Mouse (Mus musculus): ENCODE measurements around the gene Npas4. TPM values are rescaled to one million over a fixed set of nuclear protein-coding genes. Genes with fewer than 3 reads are reported as not detected.
"Not testable (repeated sequence)": the region's sequence is repeated elsewhere in the genome, so short reads cannot be mapped to it uniquely, and the experiment has no call there.

Npas4 gene
- 1 to 10 TPM; 4.8 to 5.0 TPM for total RNA-seq (2021)
- long read RNA-seq, result 0 reads

DNA sequence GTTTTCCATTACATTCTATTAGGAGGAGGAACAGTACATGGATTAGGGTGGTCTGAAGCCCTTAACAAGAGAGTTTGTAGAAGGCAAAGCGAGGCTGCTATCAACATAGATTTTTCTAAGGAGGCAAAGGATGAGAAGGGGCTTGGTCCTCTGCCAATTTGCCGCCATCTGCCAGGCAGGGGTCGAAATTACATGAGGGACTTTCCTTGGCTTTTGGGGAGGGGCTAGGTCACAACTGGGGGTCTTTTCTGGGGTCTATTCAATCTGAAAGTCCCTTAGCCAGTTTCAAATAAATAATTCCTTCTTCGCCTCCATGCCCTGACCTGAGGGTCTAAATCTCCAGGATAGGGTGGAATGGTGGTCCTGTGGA lies at the start of gene Npas4:
Npas4 (minus strand) TSS at position 61 of the 370 bp plus-strand sequence.
- DNase-seq (ENCODE audit: low spot score in 2 of 2), result no peak

DNA sequence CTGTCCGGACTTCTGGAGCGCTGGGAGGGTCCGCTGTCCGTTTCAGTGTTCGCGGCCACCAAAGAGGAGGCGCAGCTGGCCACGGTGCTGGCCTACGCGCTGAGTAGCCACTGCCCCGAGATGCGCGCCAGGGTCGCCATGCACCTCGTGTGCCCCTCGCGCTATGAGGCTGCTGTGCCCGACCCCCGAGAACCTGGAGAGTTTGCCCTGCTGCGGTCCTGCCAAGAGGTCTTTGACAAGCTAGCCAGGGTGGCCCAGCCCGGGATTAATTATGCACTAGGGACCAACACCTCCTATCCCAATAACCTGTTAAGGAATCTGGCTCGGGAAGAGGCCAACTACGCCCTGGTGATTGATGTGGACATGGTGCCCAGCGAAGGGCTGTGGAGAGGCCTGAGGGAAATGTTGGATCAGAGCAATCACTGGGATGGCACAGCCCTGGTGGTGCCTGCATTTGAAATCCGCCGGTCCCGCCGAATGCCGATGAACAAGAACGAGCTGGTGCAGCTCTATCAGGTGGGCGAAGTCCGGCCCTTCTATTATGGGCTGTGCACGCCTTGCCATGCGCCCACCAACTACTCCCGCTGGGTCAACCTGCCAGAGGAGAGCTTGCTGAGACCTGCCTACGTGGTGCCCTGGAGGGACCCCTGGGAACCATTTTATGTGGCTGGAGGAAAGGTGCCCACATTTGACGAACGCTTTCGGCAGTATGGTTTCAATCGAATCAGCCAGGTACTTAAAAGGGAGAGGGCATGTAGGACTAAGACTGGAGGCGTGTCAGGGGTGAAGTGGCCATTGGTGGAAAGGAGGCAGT lies 49.4 kb upstream of the Npas4 start:
- no peak for DNase-seq (ENCODE audit: low spot score in 2 of 2)

DNA sequence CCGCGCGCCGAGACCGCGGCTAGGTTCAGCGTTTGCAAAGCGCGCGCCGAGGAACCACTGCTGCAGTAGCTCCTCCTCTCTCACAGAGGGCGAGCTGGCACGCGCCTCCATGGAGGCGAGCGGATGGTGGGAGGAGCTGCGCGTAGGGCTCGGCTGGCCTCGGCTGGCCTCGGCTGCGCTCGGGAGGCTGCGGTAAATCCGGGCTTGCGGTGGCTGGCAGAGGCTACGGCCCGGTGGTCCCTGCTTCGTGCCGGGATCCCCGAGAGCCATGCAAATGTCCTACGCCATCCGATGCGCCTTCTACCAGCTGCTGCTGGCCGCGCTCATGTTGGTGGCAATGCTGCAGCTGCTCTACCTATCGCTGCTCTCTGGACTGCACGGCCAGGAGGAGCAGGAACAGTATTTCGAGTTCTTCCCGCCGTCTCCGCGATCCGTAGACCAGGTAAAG lies 48.6 kb upstream of the Npas4 start, which contains the start of the genes B4gat1 and AC124502.3:
B4gat1 (plus strand) TSS at position 118 of the 448 bp plus-strand sequence.
AC124502.3 (plus strand) TSS at position 183 of the 448 bp plus-strand sequence.
- peak; percentile 90 to 93 for DNase-seq (ENCODE audit: low spot score in 2 of 2)

DNA sequence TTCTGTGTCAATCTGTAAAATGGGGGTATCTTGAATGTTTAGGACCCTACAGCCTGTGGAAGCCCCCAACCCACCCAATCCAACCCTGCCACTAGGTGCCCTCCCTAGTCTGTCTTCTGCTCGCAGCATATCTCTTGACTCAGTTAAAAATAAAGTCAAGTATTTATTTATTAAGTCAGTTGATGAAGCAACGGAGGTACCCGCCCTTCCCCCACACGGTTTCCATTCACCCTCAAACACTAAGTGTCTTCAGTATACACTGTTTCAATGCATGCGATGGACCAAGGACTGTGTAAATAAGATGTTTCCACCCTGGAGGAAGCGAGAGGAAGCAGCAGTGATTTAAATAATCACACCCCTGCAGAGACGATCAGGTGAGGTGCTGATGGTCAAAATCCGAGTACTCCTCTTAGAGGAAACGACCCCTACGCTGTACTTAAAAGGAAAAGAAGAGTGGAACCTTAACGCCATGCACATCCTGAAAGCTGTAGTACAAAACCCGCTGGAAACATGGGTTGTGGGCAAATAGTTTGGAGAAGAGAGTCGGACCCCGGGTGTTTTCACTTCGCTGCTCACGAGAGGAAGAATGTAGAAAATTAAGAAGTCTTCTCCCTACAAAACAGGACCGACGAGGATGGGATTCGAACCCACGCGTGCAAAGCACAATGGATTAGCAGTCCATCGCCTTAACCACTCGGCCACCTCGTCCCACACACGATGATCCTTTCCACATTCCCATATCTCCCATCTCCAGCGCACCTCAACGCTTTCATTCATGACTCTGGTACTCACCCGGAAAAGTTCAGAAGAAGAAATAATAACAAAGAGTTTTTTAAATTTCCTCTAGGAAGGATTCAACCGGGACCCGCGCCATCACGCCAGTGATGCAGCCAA lies 47.8 kb upstream of the Npas4 start:
- peak; percentile 82 to 90 for DNase-seq (ENCODE audit: low spot score in 2 of 2)

DNA sequence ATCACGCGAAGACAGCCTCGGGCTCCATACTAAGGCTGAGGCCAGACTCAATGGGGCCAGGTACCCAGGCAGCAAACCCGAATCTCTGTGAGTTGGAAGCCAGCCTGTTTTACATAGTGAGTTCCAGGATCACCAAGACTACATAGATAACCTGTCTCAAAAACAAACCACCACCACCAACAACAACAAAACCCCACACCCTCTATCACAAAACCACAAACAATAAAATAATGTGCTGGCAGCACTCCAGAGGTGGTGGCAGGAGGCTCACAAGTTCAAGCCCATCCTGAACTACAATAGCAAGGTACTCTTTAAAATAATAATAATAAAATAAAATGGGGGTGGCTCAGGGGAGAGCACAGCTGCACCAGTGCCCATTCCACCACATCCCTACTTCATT lies 46.5 kb upstream of the Npas4 start:
- no peak for DNase-seq (ENCODE audit: low spot score in 2 of 2)

DNA sequence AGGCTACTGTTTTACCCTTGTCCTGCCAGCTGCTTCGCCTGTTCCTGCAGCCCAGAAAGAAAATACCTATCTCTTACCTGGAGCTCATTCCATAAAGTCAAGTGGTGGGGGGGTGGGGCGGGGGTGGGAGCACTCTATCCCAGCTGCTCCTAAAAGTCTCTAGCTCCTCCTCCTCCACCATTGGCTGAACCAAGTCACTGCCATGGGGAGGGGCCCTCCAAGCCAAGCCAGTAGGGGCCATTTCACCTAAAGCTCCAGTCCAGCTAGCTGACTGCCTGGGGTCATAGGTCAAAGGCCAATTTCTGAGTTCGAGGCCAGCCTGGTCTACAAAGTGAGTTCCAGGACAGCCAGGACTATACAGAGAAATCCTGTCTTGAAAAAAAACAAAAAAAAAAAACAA lies 42.6 kb upstream of the Npas4 start:
- no peak for DNase-seq (ENCODE audit: low spot score in 2 of 2)

DNA sequence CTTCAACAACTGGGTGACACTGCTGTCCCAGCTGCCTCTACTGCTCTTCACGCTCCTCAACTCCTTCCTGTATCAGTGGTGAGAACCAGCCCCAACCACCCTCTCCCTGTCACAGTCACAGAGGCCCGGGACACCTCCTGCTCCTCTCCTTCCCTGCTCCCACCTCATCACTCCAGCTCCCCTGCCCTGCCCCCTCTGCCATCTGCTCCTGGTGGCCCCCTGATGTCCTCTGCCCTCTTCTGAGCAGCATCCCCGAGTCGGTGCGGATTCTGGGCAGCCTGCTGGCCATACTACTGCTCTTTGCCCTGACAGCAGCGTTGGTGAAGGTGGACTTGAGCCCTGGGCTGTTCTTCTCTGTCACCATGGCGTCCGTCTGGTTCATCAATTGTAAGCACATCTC lies 36.0 kb upstream of the Npas4 start:
- no peak for DNase-seq (ENCODE audit: low spot score in 2 of 2)

DNA sequence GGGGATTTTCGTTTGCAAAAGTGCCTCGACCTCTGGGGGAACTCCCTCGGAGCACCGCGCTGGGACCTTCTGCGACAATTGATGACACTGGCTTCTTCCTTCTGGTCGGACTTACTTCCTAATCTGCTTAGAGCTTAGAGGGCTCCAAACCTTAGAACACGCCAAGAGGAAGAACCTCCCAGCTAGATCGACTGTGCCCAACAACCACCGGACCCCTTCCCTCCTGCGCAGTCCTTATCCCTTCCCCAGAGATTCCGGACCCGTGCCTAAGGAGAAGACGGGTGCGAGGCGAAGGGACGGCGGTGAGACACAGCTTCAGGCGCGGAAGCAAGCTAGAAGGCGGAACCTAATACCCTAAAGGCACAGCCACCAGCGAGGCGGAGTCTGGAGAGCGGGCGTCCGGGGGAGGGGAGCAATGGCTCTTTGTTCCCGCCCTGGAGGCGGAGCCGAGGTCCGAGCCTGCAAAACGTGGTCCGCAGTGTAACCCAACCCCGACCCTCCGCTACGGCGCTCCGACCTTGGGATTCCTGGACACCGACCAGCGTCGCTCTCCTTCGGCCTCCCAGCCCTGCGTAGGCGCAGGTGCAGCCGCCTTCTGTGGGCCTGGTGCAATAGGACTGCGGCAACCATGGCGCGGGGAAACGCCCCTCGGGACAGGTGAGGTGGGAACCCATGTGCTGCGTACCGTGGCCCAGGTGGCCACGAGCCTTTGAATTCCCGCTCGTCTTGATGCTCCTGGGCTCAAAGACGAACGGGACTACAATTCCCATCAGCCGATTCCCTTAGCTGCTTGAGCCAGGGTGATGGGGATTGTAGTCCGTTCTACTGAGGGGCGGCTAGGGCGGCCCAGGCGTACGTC lies 33.7 kb upstream of the Npas4 start, which contains the start of gene Slc29a2:
Slc29a2 (plus strand) TSS at position 240 of the 859 bp plus-strand sequence.
- DNase-seq (ENCODE audit: low spot score in 2 of 2), result peak; percentile 83 to 88

DNA sequence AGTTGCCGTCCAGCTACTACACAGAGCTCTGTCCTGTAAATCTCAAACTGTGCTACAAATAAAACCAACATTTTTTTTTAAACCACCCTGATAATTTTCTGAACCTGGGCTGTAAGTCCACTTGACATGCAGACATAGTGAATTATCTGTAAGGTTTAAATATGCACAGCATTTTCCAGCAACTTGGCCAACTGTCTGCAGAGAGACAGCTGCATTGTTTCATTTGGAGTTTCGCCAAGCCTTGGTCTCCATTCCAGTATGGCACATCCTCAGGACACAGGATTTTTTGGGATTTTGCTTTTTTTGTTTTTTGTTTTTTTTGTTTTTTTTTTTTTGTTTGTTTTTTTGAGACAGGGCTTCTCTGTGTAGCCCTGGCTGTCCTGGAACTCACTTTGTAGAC lies 31.3 kb upstream of the Npas4 start:
- DNase-seq (ENCODE audit: low spot score in 2 of 2), result no peak

DNA sequence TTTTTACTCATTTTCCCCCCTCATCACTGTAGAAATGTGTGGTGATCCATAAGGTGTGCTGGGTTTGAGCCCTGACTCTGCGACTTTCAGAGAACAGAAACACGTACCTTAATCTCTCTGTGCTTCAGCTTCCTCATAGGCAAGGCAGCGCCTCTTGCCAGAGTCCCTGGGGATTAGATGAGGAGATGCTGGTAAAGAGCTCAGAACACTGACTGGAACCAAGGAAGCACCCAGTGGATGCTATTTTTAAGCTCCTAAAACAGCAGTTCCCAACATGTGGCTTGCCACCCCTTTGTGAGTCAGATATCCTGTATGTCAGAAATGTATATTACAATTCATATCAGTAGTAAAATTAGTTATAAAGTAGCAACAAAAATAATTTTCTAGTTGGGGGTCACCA lies 28.1 kb upstream of the Npas4 start:
- no peak for DNase-seq (ENCODE audit: low spot score in 2 of 2)

DNA sequence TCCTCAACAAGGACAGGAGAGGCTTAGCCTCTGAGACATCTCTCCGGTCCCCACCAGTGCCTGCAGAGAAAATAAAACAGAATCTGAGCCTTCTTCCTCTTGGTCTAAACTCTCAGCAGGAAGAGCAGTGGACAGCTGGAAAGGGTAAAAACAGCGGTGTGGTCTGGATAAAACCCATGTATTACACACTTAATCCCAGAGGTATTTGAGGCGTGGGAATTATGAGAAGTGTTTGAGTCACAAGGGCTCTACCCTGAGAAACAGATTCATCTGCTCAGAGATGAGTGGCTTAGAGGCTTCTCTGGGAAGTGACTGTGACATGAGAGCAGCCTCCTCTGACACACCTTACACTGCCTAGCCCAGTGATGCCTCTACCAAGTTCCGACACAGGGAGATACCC lies 27.5 kb upstream of the Npas4 start:
- no peak for DNase-seq (ENCODE audit: low spot score in 2 of 2)

DNA sequence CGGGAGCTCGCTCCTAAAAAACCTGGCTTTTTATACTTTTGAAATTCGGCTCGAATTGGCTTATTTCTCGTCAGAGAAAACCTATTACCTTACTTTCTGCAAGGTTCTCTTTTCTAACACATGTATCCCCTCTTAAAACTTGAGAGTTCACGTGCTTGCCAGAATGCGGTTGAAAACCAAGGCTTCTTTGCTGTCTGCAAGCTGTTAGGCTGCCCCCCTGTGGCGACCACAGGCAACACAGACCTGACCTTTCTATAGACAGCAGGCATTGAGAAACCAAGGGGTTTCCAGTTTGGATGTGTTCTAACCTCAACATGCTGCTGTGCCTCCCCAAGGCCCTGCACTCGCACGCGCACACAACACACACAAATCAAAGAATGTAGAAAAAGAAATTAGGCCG lies 26.7 kb upstream of the Npas4 start:
- DNase-seq (ENCODE audit: low spot score in 2 of 2), result peak; percentile 50 to 69

DNA sequence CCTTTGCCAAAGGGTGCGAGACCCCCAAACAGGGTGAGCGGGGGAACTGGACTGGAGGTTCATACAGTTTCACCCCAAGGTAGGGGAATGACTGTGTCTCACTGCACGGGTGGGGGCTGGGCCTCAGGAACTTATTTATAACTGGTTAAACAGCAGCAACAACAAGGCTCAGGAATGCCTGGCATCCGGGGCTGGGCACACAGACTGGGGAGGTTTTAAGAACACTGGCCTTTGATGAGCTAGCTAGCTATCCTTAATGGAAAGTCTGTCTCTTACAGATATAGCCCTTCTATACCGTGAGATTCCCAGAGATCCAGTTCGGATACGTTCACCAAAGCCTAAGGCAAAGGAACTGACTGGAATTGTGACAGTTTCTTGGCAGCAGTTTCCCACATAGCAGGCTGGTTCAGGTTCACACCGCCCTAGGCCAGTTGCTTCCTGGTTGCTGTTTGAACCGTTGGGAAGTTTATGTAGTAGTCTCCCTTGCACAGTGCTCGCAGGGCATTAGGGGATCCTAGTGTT lies 26.2 kb upstream of the Npas4 start:
- DNase-seq (ENCODE audit: low spot score in 2 of 2), result no peak

DNA sequence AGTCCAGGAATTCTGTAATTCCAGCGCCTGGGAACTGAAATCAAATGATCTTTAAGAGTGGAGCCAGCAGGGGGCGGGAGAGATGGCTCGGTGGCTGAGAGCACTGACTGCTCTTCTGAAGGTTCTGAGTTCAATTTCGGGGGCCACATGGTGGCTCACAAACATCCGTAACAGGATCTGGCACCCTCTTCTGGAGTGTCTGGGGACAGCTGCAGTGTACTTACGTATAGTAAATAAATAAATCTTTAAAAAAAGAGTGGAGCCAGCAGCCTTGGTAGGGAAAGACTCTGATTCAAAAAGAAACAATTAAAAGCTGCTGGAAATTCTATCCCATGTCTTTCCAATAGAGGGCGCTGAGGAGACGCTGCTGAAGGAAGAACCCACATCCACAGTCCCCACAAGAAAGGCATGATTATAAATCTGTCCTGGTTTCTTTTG lies 24.9 kb upstream of the Npas4 start:
- DNase-seq (ENCODE audit: low spot score in 2 of 2), result no peak

DNA sequence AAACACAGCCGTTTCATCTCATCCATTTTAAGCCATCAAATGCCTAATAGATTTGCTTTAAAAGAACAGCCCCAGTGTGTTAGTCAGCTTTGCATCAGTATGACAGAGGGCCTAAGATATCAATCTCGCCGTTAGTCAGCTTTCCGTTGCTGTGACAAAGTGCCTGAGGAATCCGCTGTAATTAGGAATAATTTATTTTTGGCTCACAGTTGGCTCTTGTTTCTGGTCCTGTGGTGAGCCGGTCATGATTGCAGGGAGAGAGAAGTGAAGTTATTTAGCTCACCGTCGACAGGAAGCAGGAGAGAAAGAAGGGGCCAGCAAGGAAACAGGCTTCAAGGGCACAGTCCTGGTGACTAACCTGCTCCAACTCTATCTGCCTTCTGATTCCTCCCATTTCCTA lies 23.0 kb upstream of the Npas4 start:
- DNase-seq (ENCODE audit: low spot score in 2 of 2), result no peak

DNA sequence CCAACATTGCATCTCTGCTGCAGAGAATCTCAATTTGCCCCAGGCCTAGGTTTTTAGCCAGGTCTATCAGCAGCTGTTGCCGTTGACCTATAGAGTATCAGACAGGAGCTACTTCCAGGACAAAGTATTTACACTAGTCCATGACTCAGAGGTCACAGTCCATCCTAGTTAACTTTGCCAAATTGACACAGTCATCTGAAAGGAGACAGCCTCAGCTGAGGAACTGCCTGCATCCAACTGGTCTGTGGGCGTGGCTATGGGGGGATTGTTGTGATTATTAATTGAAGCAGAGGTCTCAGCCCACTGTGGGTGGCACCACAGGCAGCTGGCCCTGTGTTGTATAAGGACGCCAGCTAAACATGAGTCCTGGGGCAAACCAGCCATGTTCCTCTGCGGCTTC lies 14.8 kb upstream of the Npas4 start:
- DNase-seq (ENCODE audit: low spot score in 2 of 2), result no peak

DNA sequence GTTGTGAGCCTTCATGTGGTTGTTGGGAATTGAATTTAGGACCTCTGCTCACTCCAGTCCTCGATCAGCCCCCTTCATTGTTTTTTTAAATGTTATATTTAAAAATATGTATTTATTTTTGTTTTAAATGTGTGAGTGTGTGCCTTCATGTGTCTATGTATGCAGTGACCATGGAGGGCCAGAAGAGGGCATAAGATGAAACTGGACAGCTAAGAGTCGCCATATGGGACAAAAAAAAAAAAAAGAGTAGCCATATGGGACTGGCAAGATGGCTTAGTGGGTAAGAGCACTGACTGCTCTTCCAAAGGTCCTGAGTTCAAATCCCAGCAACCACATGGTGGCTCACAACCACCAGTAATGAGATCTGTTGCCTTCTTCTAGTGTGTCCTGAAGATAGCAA lies 13.5 kb upstream of the Npas4 start:
- not testable (repeated sequence) for DNase-seq (ENCODE audit: low spot score in 2 of 2)

DNA sequence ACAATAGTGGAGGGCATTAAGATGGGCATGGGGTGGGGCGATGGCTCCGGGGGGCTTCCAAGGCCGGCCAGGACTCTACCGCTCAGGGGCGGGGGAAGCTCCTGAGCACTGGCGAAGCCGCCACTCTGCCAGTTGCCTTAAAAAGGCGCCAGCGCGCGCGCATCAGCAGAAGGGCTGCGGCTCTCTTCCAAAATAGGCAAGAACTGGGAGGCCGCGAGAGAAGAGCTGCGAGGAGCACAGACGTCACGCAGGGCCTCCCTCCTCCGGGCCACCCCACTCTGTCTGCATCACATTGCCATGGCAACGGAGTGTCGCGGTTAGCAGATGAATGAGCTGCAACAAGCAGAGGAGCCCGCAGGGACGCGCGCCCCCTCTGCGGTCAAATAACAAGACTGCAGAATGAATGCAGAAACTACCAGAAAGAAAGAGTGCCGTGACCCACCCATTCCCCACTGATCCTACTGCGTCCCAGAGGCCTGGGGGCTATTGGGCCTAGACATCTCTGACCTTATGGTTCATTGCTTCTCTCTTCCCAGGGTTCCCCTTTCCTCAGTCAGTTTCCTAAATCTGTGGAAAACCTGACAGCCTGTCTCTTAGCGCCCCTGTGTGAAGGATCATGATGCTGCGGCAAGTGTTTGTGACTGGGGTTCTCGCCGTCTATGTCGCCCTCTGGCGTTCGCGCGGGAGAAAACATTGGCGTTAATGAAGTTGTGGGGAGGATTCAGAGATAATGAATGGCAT lies 11.7 kb upstream of the Npas4 start:
- DNase-seq (ENCODE audit: low spot score in 2 of 2), result peak; percentile 84 to 91

DNA sequence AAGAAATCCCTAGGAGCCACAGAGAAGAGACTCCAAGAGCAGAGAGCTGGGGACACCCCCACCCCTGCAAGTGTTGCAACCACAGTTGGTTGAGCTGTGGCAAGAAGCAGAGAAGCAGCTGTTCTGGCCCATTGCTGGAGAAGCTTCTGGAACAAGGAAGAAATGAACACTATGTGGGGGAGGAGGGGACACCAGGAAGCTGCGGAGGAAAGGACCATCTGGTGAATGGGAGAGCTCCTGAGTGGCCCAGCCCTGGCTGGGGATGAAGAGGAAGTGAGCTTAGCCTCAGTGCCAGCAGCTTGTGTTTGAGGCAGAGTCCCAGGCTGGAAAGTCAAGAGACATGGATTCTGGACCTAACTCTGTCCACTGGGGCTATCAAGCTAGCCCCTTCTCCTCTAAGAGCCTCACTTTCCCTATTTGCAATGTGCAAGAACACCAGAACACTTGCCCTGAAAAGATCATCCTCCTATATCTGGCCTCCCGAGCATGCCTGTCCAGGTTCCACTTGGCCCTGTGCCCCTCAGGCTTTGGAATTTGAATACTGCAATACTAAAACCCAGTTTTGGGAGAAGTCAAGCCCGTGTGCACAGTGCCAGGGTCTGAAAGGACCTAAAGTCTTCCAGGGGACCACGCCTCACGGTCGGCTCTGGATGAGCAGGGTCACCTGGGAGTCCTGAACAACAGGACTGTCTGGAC lies 9.5 kb upstream of the Npas4 start:
- no peak for DNase-seq (ENCODE audit: low spot score in 2 of 2)

All from layer of hippocampus, postnatal 10 days (tissue).